Mouse (Mus musculus): ENCODE measurements around the gene Osbpl8. TPM values are rescaled to one million over a fixed set of nuclear protein-coding genes. Genes with fewer than 3 reads are reported as not detected.
"Not testable (repeated sequence)": the region's sequence is repeated elsewhere in the genome, so short reads cannot be mapped to it uniquely, and the experiment has no call there.

Gene Osbpl8
- polyA plus RNA-seq, 2 experiments = 6.3 to 7.2 TPM

GRCm38 (mm10) chr10:111134412-111134957 is 30.1 kb upstream of the Osbpl8 start:
- WGBS (ENCODE audit: insufficient replicate concordance) = 67% methylated on average over 9 of the region's 9 CpGs
- H3K4me2 ChIP-seq (ENCODE audit: low read depth) = no peak overlapping the region
- ATAC-seq (ENCODE audit: insufficient read depth) (no peak), DNase-seq (ENCODE audit: low read depth in 3 of 3, low spot score in 3 of 3) (no peak)
- H3K27me3 ChIP-seq (ENCODE audit: control insufficient read depth, insufficient read depth, low read length) = no peaks in the 10 kb centered on the region
- TF ChIP-seq EP300 (IDR thresholded peaks at IDR 0.05; ENCODE audit: low read depth) = no peak
- no peak for TF ChIP-seq CTCF (IDR thresholded peaks at IDR 0.05; ENCODE audit: low read depth)
- no peaks in the 10 kb centered on the region; a peak in 1 of 4 replicates for H3K4me1 ChIP-seq (replicated peaks; ENCODE audit: control insufficient read depth in 2 of 2, insufficient read depth in 2 of 2, low read length in 1 of 2)
- H3K9me3 ChIP-seq (ENCODE audit: control insufficient read depth, low read length) = no peaks in the 10 kb centered on the region
- H3K4me3 ChIP-seq (ENCODE audit: insufficient read depth in 1 of 2, low read depth in 2 of 2, low read length in 2 of 2) = no peak overlapping the region
- H3K27ac ChIP-seq = no peak overlapping the region
- H3K9ac ChIP-seq (replicated peaks) = no peak overlapping the region
- no peaks in the 10 kb centered on the region for H3K36me3 ChIP-seq (replicated peaks; ENCODE audit: control insufficient read depth, insufficient read depth, low read depth)

GRCm38 (mm10) chr10:111136306-111136705 is 28.2 kb upstream of the Osbpl8 start:
- H3K4me1 ChIP-seq (replicated peaks; ENCODE audit: control insufficient read depth in 2 of 2, insufficient read depth in 2 of 2, low read length in 1 of 2); H3K4me2 ChIP-seq (ENCODE audit: low read depth); DNase-seq (ENCODE audit: low read depth in 3 of 3, low spot score in 3 of 3); H3K36me3 ChIP-seq (replicated peaks; ENCODE audit: control insufficient read depth, insufficient read depth, low read depth); H3K27me3 ChIP-seq (ENCODE audit: control insufficient read depth, insufficient read depth, low read length); H3K4me3 ChIP-seq (ENCODE audit: insufficient read depth in 1 of 2, low read depth in 2 of 2, low read length in 2 of 2); H3K27ac ChIP-seq; H3K9me3 ChIP-seq (ENCODE audit: control insufficient read depth, low read length); ATAC-seq (ENCODE audit: insufficient read depth); H3K9ac ChIP-seq (replicated peaks): not testable (repeated sequence)
- WGBS (ENCODE audit: insufficient replicate concordance) = 43% methylated on average over 5 of the region's 5 CpGs

GRCm38 (mm10) chr10:111137905-111138304 is 26.6 kb upstream of the Osbpl8 start:
- ATAC-seq (ENCODE audit: insufficient read depth) (no peak), DNase-seq (ENCODE audit: low read depth in 3 of 3, low spot score in 3 of 3) (no peak)
- Histone ChIP-seq H3K4me3 (ENCODE audit: insufficient read depth in 1 of 2, low read depth in 2 of 2, low read length in 2 of 2) (no peak overlapping the region), H3K4me1 (replicated peaks; ENCODE audit: control insufficient read depth in 2 of 2, insufficient read depth in 2 of 2, low read length in 1 of 2) (no peaks in the 10 kb centered on the region), H3K9me3 (ENCODE audit: control insufficient read depth, low read length) (no peaks in the 10 kb centered on the region), H3K9ac (replicated peaks) (no peak overlapping the region), H3K27me3 (ENCODE audit: control insufficient read depth, insufficient read depth, low read length) (no peaks in the 10 kb centered on the region), H3K4me2 (ENCODE audit: low read depth) (no peak overlapping the region), H3K27ac (no peak overlapping the region), H3K36me3 (replicated peaks; ENCODE audit: control insufficient read depth, insufficient read depth, low read depth) (no peaks in the 10 kb centered on the region)
- TF ChIP-seq EP300 (IDR thresholded peaks at IDR 0.05; ENCODE audit: low read depth) (no peak), CTCF (IDR thresholded peaks at IDR 0.05; ENCODE audit: low read depth) (no peak)
- 67% methylated on average over 4 of the region's 4 CpGs for WGBS (ENCODE audit: insufficient replicate concordance)

GRCm38 (mm10) chr10:111139170-111139569 is 25.4 kb upstream of the Osbpl8 start:
- DNase-seq (ENCODE audit: low read depth in 3 of 3, low spot score in 3 of 3) (no peak), ATAC-seq (ENCODE audit: insufficient read depth) (no peak)
- Histone ChIP-seq H3K27ac (no peak overlapping the region), H3K4me1 (replicated peaks; ENCODE audit: control insufficient read depth in 2 of 2, insufficient read depth in 2 of 2, low read length in 1 of 2) (no peaks in the 10 kb centered on the region), H3K36me3 (replicated peaks; ENCODE audit: control insufficient read depth, insufficient read depth, low read depth) (no peaks in the 10 kb centered on the region), H3K9ac (replicated peaks) (no peak overlapping the region), H3K9me3 (ENCODE audit: control insufficient read depth, low read length) (no peaks in the 10 kb centered on the region), H3K27me3 (ENCODE audit: control insufficient read depth, insufficient read depth, low read length) (no peaks in the 10 kb centered on the region), H3K4me3 (ENCODE audit: insufficient read depth in 1 of 2, low read depth in 2 of 2, low read length in 2 of 2) (no peak overlapping the region), H3K4me2 (ENCODE audit: low read depth) (no peak overlapping the region)
- 71% methylated on average over 1 of the region's 1 CpGs for WGBS (ENCODE audit: insufficient replicate concordance)
- TF ChIP-seq CTCF (IDR thresholded peaks at IDR 0.05; ENCODE audit: low read depth) = no peak
- no peak for TF ChIP-seq EP300 (IDR thresholded peaks at IDR 0.05; ENCODE audit: low read depth)

- ATAC-seq (ENCODE audit: insufficient read depth) = no peak
- H3K27me3 ChIP-seq (ENCODE audit: control insufficient read depth, insufficient read depth, low read length) = no peaks in the 10 kb centered on the region
- no peaks in the 10 kb centered on the region for H3K36me3 ChIP-seq (replicated peaks; ENCODE audit: control insufficient read depth, insufficient read depth, low read depth)
- H3K9ac ChIP-seq (replicated peaks) = no peak overlapping the region
- no peak overlapping the region for H3K4me3 ChIP-seq (ENCODE audit: insufficient read depth in 1 of 2, low read depth in 2 of 2, low read length in 2 of 2)
- H3K4me1 ChIP-seq (replicated peaks; ENCODE audit: control insufficient read depth in 2 of 2, insufficient read depth in 2 of 2, low read length in 1 of 2) = no peaks in the 10 kb centered on the region
- H3K9me3 ChIP-seq (ENCODE audit: control insufficient read depth, low read length) = no peaks in the 10 kb centered on the region
- no peak overlapping the region for H3K27ac ChIP-seq
- WGBS (ENCODE audit: insufficient replicate concordance) = 67% methylated on average over 5 of the region's 5 CpGs
- no peak for DNase-seq (ENCODE audit: low read depth in 3 of 3, low spot score in 3 of 3)
- no peak overlapping the region for H3K4me2 ChIP-seq (ENCODE audit: low read depth)
- TF ChIP-seq EP300 (IDR thresholded peaks at IDR 0.05; ENCODE audit: low read depth) (no peak), CTCF (IDR thresholded peaks at IDR 0.05; ENCODE audit: low read depth) (no peak)
These were observed 24.7 kb upstream of the Osbpl8 start for GRCm38 (mm10) chr10:111139881-111140280.
